Mouse (Mus musculus) heart, embryonic 15.5 days (tissue): ENCODE measurements around the gene Zbtb8os. TPM values are rescaled to one million over a fixed set of nuclear protein-coding genes. Genes with fewer than 3 reads are reported as not detected.
A peak's percentile ranks its signal among the peaks of the same experiment; 100 is the strongest.

ENCODE experiments used
- ATAC-seq: fragments of 200-750 bp; cut with Nextera tagmentation; replicated peaks from 2 replicates; pipeline ENCODE4 v1.8.0; 2017; ENCODE audit warnings: low read depth, moderate TSS enrichment; ENCODE audit not compliant: insufficient number of reproducible peaks, insufficient read depth, low FRiP score
- H3K27ac ChIP-seq: fragments of 300-500 bp; sonication (generic); 2 replicates; pipeline ENCODE4 v1.5.1; 2015; ENCODE audit warnings: mild to moderate bottlenecking, inconsistent platforms
- H3K27me3 ChIP-seq: fragments of 300-500 bp; sonication (generic); 2 replicates; pipeline ENCODE4 v1.6.1; 2015; ENCODE audit warnings: inconsistent platforms
- H3K36me3 ChIP-seq: fragments of 300-500 bp; sonication (generic); 2 replicates; pipeline ENCODE4 v1.6.1; 2015; ENCODE audit warnings: mild to moderate bottlenecking, inconsistent platforms
- H3K4me1 ChIP-seq: fragments of 300-500 bp; sonication (generic); replicated peaks from 2 replicates; pipeline ENCODE4 v1.6.1; 2015; ENCODE audit warnings: inconsistent platforms
- H3K4me2 ChIP-seq: fragments of 300-500 bp; sonication (generic); 2 replicates; pipeline ENCODE4 v1.6.1; 2015; ENCODE audit warnings: inconsistent platforms, mild to moderate bottlenecking, moderate library complexity
- H3K4me3 ChIP-seq: fragments of 300-500 bp; sonication (generic); 2 replicates; pipeline ENCODE4 v1.5.1; 2015; ENCODE audit warnings: mild to moderate bottlenecking, inconsistent platforms
- H3K9ac ChIP-seq: fragments of 300-500 bp; sonication (generic); 2 replicates; pipeline ENCODE4 v1.6.1; 2015; ENCODE audit warnings: mild to moderate bottlenecking, inconsistent platforms
- H3K9me3 ChIP-seq: fragments of 300-500 bp; sonication (generic); replicated peaks from 2 replicates; pipeline ENCODE4 v1.6.1; 2016; ENCODE audit warnings: inconsistent platforms
- WGBS: fragments of 180-500 bp; shearing (Covaris S2); methylation state at CpG from one replicate; pipeline ENCODE4 v1.1.7; 2015; ENCODE audit warnings: mixed read lengths; 5-methylcytosine and 5-hydroxymethylcytosine counted together
- polyA plus RNA-seq: library from polyadenylated mRNA; unstranded; fragments of >200 nt; fragmentation: Nextera tagmentation; extraction: Ambion mirVana; gene quantifications from 2 replicates; pipeline ENCODE4 v1.2.1, GENCODE M21; 2015

Gene Zbtb8os
- polyA plus RNA-seq: 33.1 and 43.1 TPM in 2 replicates

DNA sequence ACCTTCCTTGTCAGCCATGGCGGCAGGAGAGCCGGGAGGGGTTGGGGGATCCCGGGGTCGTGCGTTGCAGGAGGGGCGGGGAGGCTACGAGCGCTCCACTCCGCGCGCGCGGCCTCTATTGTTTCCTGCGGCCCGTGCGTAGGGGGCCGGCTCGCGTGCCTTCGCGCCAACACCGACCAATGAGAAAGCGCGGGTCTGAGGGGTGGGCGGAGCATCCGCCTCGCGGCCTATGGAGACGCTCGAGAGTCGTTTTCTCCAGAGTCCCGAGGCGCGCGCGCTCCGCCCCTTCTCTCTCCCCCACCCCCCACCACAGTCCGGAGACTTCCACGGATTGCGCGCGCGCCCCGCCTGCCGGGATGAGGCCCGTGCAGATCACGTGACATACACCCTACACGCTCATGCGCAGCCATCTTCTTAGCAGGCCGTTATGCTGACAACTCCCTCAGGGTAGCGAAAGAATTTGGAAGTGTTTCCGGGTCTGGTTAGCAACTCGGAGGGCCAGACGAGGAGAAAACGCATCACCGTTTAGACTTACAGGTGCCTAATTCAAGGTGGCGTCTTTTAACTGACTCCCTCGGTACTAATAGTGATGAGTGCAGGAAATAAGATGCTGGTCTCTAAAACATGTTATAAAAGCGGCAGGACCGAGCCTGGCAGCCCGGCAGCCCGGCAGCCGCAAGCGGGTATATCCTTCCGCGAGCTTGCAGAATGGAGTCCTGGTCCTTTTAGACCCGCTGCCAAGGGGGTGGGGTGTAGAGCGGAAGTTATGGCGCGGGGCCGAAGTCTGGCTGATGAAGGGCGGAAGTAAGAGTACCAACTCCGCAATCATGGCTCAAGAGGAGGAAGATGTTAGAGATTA is at the start of gene Zbtb8os, which contains the start of gene Rbbp4:
Zbtb8os (plus strand) TSS at position 480 of the 859 bp plus-strand sequence.
Rbbp4 (minus strand) TSS at position 155 of the 859 bp plus-strand sequence.
- H3K36me3 ChIP-seq: peaks cover 12% of the 10 kb centered on the region; the same call in 1 of the 2 replicates
- peaks cover 36% of the 10 kb centered on the region for H3K4me1 ChIP-seq
- H3K9ac ChIP-seq: peak within 1 kb of the TSS; percentile 95
- ATAC-seq: peak; percentile 98
- H3K27me3 ChIP-seq: no peaks in the 10 kb centered on the region
- peak within 1 kb of the TSS; percentile 89 for H3K4me3 ChIP-seq
- H3K27ac ChIP-seq: peak within 1 kb of the TSS; percentile 100
- no peaks in the 10 kb centered on the region for H3K9me3 ChIP-seq
- peak within 1 kb of the TSS; percentile 84 for H3K4me2 ChIP-seq
- under 1% methylated on average over 73 of the region's 73 CpGs for WGBS

DNA sequence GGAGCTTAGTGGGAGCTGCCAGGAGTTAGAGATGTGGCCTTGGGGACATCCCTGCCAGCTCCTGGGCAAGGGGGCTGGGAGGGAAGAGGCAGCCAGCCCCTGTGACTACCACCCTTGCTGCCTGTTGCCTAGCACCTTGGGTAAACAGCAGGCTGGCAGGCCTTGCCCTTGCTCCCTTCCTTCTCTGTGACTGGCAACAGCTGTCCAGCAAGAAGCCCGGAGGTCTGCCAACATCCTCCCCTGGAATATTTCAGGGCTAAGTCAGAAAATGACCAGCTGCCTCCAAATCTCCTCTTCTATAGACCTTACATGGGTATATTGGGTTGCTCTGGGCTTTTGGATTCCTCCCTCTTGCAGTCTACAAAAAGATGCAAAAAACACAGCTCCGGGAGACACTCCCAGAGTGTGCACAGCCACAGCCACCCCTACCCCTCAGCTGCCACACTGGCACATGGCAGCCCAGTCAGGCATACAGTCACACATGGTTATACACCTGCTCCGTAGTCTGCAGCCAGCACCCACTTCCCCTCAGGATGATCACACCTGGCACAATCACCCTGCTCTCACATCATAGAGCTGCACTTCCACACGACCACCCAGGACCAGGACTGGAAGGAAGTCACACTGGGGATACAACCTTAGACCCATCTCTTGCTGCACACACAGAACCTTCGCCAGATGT is 49.4 kb upstream of the Zbtb8os start:
- no peak overlapping the region for H3K27ac ChIP-seq
- ATAC-seq: no peak
- peak overlapping the region; percentile 64 for H3K4me3 ChIP-seq
- peaks cover 22% of the 10 kb centered on the region for H3K4me1 ChIP-seq
- peaks cover 18% of the 10 kb centered on the region for H3K27me3 ChIP-seq
- H3K36me3 ChIP-seq: no peaks in the 10 kb centered on the region
- H3K9ac ChIP-seq: no peak overlapping the region
- peak overlapping the region; percentile 98; the same call in 1 of the 2 replicates for H3K4me2 ChIP-seq
- no peaks in the 10 kb centered on the region for H3K9me3 ChIP-seq
- 57% methylated on average over 5 of the region's 5 CpGs for WGBS

DNA sequence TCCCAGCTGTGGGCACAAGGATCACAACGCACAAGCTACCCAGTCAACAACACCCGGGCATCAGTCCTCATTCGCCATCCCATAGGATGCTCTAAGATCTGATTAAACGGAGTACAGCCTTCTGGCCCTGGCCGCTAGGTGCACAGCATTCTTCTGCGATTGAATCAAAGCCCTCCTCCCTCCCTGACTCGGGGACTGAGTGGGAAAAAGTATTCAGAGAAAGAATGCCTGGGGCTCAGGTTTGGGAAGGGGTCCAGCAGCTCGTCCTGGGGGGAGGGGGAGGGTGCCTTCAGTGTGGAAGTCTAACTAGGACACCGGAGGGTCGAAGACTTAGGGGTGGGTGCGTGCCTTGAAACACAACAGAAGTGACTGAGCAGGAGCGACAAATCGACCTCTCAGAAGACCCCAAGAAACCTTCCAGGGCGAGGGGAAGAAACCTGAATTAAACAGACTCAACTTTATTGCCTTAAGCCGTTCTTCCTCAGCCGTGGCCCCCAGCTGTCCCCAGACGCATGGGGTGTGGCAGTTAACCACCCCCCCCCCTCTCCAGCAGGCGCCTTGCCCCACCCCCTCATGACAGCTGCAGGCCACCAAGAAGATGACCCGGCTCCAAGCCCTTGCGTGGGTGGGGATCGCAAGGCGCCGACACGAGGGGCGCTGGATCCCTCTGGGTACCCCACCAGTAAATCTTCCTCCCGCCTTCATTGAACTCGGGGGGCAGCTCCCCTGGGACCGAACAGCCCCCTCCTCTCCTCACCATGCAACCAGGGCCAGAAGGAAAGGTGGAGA is 48.6 kb upstream of the Zbtb8os start:
- peak; percentile 19; the same call in 1 of the 2 replicates for ATAC-seq
- Histone ChIP-seq H3K27me3 (peaks cover 18% of the 10 kb centered on the region), H3K4me3 (peak overlapping the region; percentile 64), H3K9ac (peak overlapping the region; percentile 63), H3K27ac (no peak overlapping the region), H3K4me1 (peaks cover 22% of the 10 kb centered on the region), H3K9me3 (no peaks in the 10 kb centered on the region), H3K36me3 (no peaks in the 10 kb centered on the region), H3K4me2 (peak overlapping the region; percentile 98)
- WGBS: 3% methylated on average over 27 of the region's 28 CpGs

DNA sequence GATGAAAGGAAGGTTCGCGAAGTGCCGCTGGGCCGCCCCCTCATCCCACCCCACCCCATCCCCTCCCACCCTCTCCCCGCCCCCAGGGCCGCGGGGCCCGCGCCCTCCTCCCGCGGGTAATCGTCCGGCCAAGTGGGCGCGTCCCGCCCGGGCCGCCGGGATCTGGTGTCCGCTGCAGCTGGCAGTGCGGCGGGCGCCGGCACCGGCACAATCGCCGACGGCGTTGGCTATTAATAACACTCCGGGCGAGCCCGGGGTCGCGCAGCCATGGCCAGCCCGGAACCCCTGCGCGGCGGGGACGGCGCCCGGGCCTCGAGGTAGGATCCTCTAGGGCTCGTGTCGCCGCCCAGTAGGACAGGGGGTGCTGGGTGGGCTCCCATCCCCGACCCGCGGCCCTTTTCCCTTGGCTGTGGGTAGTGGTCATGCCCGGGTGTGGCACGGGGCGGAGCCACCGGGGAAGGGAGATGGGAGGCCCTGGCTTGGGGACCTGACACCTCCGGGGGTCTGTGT is 48.0 kb upstream of the Zbtb8os start, which contains the start of gene Sync:
Sync (plus strand) TSS at position 146 of the 510 bp plus-strand sequence.
- Histone ChIP-seq H3K27ac (peak within 1 kb of the TSS; percentile 53), H3K36me3 (no peaks in the 10 kb centered on the region), H3K27me3 (peaks cover 18% of the 10 kb centered on the region), H3K9me3 (no peaks in the 10 kb centered on the region), H3K4me1 (peaks cover 22% of the 10 kb centered on the region), H3K4me3 (peak within 1 kb of the TSS; percentile 64), H3K4me2 (peak within 1 kb of the TSS; percentile 98), H3K9ac (peak within 1 kb of the TSS; percentile 63)
- WGBS: under 1% methylated on average over 45 of the region's 53 CpGs
- peak; percentile 41 for ATAC-seq

DNA sequence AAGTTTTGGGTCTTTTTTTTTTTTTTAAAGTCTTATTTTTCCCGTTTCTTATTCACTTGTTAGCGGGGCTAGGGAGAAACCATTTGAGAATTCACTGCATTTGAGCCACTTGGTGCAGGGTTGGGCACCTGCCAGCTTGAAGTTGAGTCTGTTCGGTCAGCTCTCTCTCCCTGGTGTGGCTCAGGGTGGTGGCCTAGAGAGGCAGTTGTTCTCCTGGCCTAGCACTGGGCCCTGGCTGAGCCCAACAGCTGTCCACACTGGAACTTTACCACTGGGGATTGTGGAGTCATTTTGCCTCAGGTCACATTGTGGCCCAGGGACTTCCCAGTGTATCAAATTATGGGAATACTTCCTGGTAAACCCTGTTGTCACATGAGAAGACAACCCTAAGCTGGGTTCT is 47.4 kb upstream of the Zbtb8os start:
- Histone ChIP-seq H3K9ac (no peak overlapping the region), H3K27me3 (peaks cover 19% of the 10 kb centered on the region)
- no peak for ATAC-seq

DNA sequence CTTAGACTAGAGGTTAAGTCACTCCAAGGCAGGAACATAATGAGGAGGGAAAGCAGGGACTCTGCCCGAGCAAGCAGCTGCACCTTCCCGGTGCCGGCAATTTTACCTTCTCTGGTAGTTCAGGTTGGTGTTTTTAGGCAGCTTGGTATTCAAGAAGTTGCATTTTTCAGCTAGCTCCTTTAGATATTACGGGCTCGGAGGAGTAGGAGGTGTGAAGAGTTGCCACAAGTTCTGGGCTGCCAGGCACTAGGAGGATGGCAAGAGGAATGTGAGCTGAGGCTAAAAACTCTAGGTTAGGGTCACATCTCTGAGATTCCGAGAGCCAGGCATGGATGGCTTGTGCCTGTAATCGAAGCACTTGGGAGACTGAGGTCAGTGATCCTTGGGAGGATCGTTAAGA is 45.8 kb upstream of the Zbtb8os start:
- Histone ChIP-seq H3K9ac (no peak overlapping the region), H3K36me3 (no peaks in the 10 kb centered on the region), H3K27me3 (peaks cover 22% of the 10 kb centered on the region), H3K9me3 (no peaks in the 10 kb centered on the region), H3K4me1 (peaks cover 32% of the 10 kb centered on the region), H3K27ac (no peak overlapping the region), H3K4me3 (no peak overlapping the region), H3K4me2 (no peak overlapping the region)
- WGBS: 88% methylated on average over 8 of the region's 8 CpGs
- no peak for ATAC-seq

More for the DNA sequence above, 47.4 kb upstream of the Zbtb8os start:
- Histone ChIP-seq H3K4me2 (peak overlapping the region; percentile 98), H3K27ac (peak overlapping the region; percentile 53), H3K4me3 (peak overlapping the region; percentile 64), H3K4me1 (peaks cover 22% of the 10 kb centered on the region), H3K9me3 (no peaks in the 10 kb centered on the region), H3K36me3 (no peaks in the 10 kb centered on the region)
- WGBS: 36% methylated on average over 3 of the region's 3 CpGs

DNA sequence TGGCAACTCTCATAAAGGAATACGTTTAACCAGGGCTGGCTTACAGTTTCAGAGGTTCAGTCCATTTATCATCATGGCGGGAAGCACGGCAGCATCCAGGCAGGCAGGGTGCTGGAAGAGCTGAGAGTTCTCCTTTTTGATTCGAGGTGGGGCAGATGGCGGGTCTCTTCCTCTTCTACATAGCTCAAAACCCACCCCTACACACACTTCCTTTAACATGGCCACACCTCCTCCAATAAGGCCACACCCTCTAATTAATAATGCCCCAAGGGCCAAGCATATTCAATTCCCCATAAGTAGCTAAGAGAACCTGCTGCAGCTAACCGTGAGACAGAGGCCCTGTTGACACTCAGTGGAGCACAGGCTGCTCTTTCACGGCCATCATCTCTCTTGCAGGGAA is 42.7 kb upstream of the Zbtb8os start:
- ATAC-seq: no peak

DNA sequence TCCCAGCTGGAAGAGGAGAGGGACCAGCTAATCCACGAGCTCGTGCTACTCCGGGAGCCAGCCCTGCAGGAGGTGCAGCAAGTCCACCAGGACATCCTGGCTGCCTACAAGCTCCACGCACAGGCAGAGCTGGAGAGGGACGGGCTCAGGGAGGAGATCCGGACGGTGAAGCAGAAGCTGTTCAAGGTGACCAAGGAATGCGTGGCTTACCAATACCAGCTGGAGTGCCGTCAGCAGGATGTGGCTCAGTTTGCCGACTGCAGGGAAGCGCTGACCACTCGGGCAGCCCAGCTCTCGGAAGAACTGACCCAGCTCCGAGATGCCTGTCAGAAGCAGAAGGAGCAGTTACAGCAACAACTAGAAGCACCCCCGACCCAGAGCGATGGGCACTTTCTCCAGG is 41.8 kb upstream of the Zbtb8os start:
- no peaks in the 10 kb centered on the region for H3K9me3 ChIP-seq
- no peaks in the 10 kb centered on the region for H3K36me3 ChIP-seq
- no peak overlapping the region; the same call in 1 of the 2 replicates for H3K9ac ChIP-seq
- peak overlapping the region; percentile 43 for H3K4me2 ChIP-seq
- ATAC-seq: no peak
- WGBS: 19% methylated on average over 16 of the region's 16 CpGs
- 0 out of 2 replicates have a peak, but pooled peaks cover 4% of the 10 kb centered on the region for H3K27me3 ChIP-seq
- peak overlapping the region; percentile 8; the same call in 1 of the 2 replicates for H3K4me3 ChIP-seq
- H3K4me1 ChIP-seq: peaks cover 34% of the 10 kb centered on the region
- no peak overlapping the region for H3K27ac ChIP-seq

More for the DNA sequence above, 42.7 kb upstream of the Zbtb8os start:
- Histone ChIP-seq H3K4me3 (no peak overlapping the region), H3K9ac (no peak overlapping the region), H3K36me3 (no peaks in the 10 kb centered on the region), H3K4me1 (peaks cover 33% of the 10 kb centered on the region), H3K4me2 (no peak overlapping the region), H3K9me3 (no peaks in the 10 kb centered on the region), H3K27me3 (peaks cover 8% of the 10 kb centered on the region; the same call in 1 of the 2 replicates), H3K27ac (no peak overlapping the region)
- WGBS: 82% methylated on average over 7 of the region's 7 CpGs

DNA sequence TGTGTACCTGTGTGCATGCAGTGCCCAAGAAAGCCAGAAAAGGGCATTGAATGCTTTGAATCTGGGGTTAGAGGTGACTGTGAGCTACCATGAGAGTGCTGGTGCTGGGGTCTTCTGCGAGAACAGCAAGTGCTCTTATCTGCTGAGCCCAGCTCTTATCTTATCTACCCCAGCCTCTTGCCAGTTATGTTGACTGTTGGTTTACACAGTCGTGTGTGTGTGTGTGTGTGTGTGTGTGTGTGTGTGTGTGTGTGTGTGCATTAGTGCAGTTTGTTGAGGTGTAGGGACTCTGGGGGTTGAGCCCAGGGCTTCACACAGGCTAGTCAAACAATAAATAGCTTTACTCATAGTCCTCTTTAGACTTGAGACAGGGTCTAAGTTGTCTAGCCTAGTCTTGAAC is 40.3 kb upstream of the Zbtb8os start:
- 22% methylated on average over 2 of the region's 2 CpGs for WGBS
- 0 out of 2 replicates have a peak, but pooled peaks cover 4% of the 10 kb centered on the region for H3K27me3 ChIP-seq
- no peak overlapping the region for H3K4me2 ChIP-seq
- H3K4me1 ChIP-seq: peaks cover 39% of the 10 kb centered on the region
- no peak overlapping the region for H3K27ac ChIP-seq
- H3K9ac ChIP-seq: no peak overlapping the region
- H3K9me3 ChIP-seq: no peaks in the 10 kb centered on the region
- H3K36me3 ChIP-seq: no peaks in the 10 kb centered on the region
- ATAC-seq: no peak
- no peak overlapping the region for H3K4me3 ChIP-seq

DNA sequence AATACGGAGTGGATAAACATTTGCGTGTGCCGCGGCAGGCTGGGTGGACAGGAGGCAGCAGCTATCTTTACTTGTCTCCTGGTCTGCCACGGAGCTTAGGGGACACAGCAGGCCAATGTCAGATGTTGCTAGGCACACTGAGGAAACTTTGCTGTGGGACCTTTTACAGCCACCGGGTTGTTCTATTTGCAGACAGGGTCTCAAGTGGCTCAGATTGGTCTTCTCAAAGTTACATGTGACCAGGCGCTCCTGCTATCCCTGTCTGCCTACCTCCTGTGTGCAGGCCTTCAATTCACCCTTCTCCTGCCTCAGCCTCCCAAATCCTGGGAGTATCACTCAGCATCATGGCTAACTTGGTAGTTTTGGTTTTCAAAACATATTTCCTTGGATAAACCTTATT is 39.4 kb upstream of the Zbtb8os start:
- Histone ChIP-seq H3K9ac (no peak overlapping the region), H3K9me3 (no peaks in the 10 kb centered on the region), H3K27me3 (0 out of 2 replicates have a peak, but pooled peaks cover 4% of the 10 kb centered on the region), H3K4me2 (no peak overlapping the region), H3K4me3 (no peak overlapping the region), H3K4me1 (peaks cover 39% of the 10 kb centered on the region), H3K36me3 (no peaks in the 10 kb centered on the region), H3K27ac (peak overlapping the region; percentile 60)
- 42% methylated on average over 7 of the region's 7 CpGs for WGBS
- ATAC-seq: no peak; the same call in 1 of the 2 replicates
